Mouse (Mus musculus) embryonic fibroblast, embryonic 13.5 days (primary cell): ENCODE results near the gene Neurog3.

Experiments
- CTCF ChIP-seq: IDR thresholded peaks from 2 replicates; pipeline ENCODE4 v1.5.1; 2011; ENCODE audit warnings: mild to moderate bottlenecking, control low read depth, low read length, moderate library complexity, borderline replicate concordance; ENCODE audit not compliant: insufficient read depth
- POLR2A ChIP-seq: IDR thresholded peaks from 2 replicates; pipeline ENCODE4 v1.6.1; 2011; ENCODE audit warnings: low read depth, mild to moderate bottlenecking, control low read depth, low read length, moderate library complexity

DNA sequence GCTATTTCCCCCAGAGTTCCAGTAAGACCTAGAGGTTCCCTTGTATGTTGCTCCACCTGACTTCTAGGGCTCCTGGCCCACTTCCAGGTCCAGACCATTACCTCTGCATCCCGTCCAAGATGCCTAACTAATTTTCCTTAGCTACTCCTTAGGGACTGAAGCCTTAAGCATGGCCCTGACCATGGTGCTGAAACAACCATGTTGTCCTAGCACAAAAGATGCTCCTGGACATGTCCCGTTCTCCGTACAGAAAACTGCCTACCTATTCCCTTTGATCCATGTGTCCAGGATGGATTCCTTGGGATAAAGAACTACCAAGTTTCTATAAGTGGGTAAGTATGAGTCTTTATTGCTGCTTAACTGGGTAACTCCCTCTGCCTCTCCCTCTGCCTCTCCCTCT lies 5.2 kb downstream of the Neurog3 start:
- TF ChIP-seq POLR2A (no peak), CTCF (no peak)
